Comparison of ENCODE assay signal across 8 mouse cellular contexts in the genomic region with DNA sequence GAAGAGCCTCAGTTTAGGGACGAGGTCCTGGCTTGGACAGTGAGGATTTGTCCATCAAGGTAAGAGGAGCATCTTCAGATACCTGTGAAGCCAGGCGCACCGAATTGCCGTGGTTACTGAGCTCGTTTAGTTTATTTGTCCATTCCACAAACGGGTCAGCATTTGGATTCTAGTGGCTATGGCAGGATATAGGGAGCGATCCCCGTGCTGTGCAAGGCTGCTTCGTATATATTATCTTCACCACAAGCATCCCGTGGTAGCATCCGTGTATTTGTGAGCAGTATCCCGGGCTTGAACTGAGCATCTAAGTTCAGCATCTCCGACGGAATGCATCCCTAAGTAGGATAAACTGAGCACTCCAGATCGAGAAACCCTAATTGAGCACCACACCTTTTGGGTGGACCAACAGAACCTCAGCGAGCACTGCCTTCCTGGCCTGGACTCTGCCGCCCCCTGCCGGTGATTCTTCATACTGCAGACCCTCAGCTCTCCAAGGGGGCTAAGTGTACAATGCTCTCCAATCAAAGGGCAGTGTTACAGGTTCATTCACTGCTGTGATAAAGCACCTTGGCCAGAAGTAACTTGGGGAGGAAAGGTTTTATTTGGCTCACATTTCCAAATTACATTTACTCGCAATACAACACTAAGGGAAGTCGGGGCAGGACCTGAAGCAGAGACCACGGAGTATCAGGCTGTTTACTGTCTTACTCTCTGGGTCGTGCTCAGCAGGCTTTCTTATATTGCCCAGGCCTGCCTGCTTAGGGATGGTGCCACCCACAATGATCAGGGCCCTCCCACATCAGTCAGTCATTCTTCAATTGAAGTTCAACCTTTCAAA.
DNase-seq lines count a peak whose midpoint lies in the region; ATAC-seq and TF ChIP-seq lines count a peak whose summit lies in the region.

No protein-coding gene starts in this region.

- H3K4me3 ChIP-seq in heart, embryonic 11.5 days (ENCODE audit: low read depth, low read length): no peak overlapping the region
- no peak overlapping the region for H3K4me3 ChIP-seq in intestine, embryonic 14.5 days (ENCODE audit: low read depth, low read length)
- peak overlapping the region; percentile 24; the same call in 1 of the 2 replicates for H3K4me3 ChIP-seq in left cerebral cortex, adult 2 months
- H3K4me3 ChIP-seq in midbrain, embryonic 13.5 days (replicated peaks): no peak overlapping the region

- intact Hi-C loops in left cerebral cortex, adult 2 months (cut with DNase I): loop anchor here (1.0 to 5.0 kb wide), 4 partner anchors 92 to 373 kb away; partner anchors contain the start of gene Adcy1

- no peak for ATAC-seq in heart, embryonic 11.5 days (replicated peaks; ENCODE audit: insufficient number of reproducible peaks, low FRiP score, low TSS enrichment)
- ATAC-seq in common myeloid progenitor, adult 5-6 weeks (replicated peaks; ENCODE audit: low read depth, poor library complexity, severe bottlenecking): peak; percentile 83
- peak; percentile 48; the same call in 1 of the 2 replicates for ATAC-seq in intestine, embryonic 14.5 days (replicated peaks; ENCODE audit: low FRiP score, low TSS enrichment, low read depth)
- peak; percentile 69 for ATAC-seq in midbrain, embryonic 13.5 days

- no peak overlapping the region for H3K9ac ChIP-seq in heart, embryonic 11.5 days (ENCODE audit: low read depth, low read length)
- H3K9ac ChIP-seq in intestine, embryonic 14.5 days (ENCODE audit: low read length): no peak overlapping the region
- H3K9ac ChIP-seq in midbrain, embryonic 13.5 days (replicated peaks): no peak overlapping the region

- peak; percentile 99 for TF ChIP-seq CTCF in left cerebral cortex, adult 2 months (IDR thresholded peaks at IDR 0.05)

- H3K27me3 ChIP-seq in heart, embryonic 11.5 days (ENCODE audit: control insufficient read depth, insufficient read depth, low read length): peaks cover 4% of the 10 kb centered on the region
- no peaks in the 10 kb centered on the region for H3K27me3 ChIP-seq in intestine, embryonic 14.5 days (replicated peaks; ENCODE audit: control insufficient read depth, insufficient read depth, low read length)
- peaks cover 2% of the 10 kb centered on the region; the same call in 1 of the 2 replicates for H3K27me3 ChIP-seq in midbrain, embryonic 13.5 days

- H3K27ac ChIP-seq in heart, embryonic 11.5 days (ENCODE audit: low read depth, low read length): no peak overlapping the region
- no peak overlapping the region for H3K27ac ChIP-seq in intestine, embryonic 14.5 days (ENCODE audit: low read depth)
- H3K27ac ChIP-seq in left cerebral cortex, adult 2 months: no peak overlapping the region
- H3K27ac ChIP-seq in midbrain, embryonic 13.5 days: no peak overlapping the region

- peak; percentile 92 for DNase-seq in heart, adult 11 months
- DNase-seq in gastrocnemius, postnatal 10 days: peak; percentile 83
- peak; percentile 93 for DNase-seq in intestine, embryonic 14.5 days (ENCODE audit: low spot score)
- DNase-seq in left cerebral cortex, adult 2 months (ENCODE audit: extremely low spot score in 1 of 2, low spot score in 2 of 2): peak; percentile 62 to 85
- DNase-seq in skeletal muscle tissue, adult 2 months (ENCODE audit: low read depth, low spot score): peak; percentile 11

- WGBS in heart, embryonic 11.5 days (ENCODE audit: insufficient replicate concordance): 48% methylated on average over 22 of the region's 22 CpGs
- 50% methylated on average over 22 of the region's 22 CpGs for WGBS in intestine, embryonic 14.5 days
- WGBS in midbrain, embryonic 13.5 days: 52% methylated on average over 22 of the region's 22 CpGs

- no peak overlapping the region for H3K4me2 ChIP-seq in heart, embryonic 11.5 days
- no peak overlapping the region for H3K4me2 ChIP-seq in intestine, embryonic 14.5 days (ENCODE audit: low read length)
- H3K4me2 ChIP-seq in midbrain, embryonic 13.5 days (replicated peaks): no peak overlapping the region

- H3K9me3 ChIP-seq in heart, embryonic 11.5 days (replicated peaks; ENCODE audit: control insufficient read depth, low read length): no peaks in the 10 kb centered on the region
- no peaks in the 10 kb centered on the region for H3K9me3 ChIP-seq in intestine, embryonic 14.5 days (ENCODE audit: control insufficient read depth, low read length)
- no peaks in the 10 kb centered on the region for H3K9me3 ChIP-seq in midbrain, embryonic 13.5 days

- no peaks in the 10 kb centered on the region for H3K4me1 ChIP-seq in heart, embryonic 11.5 days (ENCODE audit: control insufficient read depth, insufficient read depth, low read length)
- H3K4me1 ChIP-seq in intestine, embryonic 14.5 days (replicated peaks; ENCODE audit: control insufficient read depth, insufficient read depth, low read length): no peaks in the 10 kb centered on the region
- no peaks in the 10 kb centered on the region for H3K4me1 ChIP-seq in midbrain, embryonic 13.5 days (replicated peaks)

- H3K36me3 ChIP-seq in heart, embryonic 11.5 days (ENCODE audit: control insufficient read depth, insufficient read depth, low read length): no peaks in the 10 kb centered on the region
- no peaks in the 10 kb centered on the region for H3K36me3 ChIP-seq in intestine, embryonic 14.5 days (ENCODE audit: control insufficient read depth, insufficient read depth, low read length)
- H3K36me3 ChIP-seq in midbrain, embryonic 13.5 days: no peaks in the 10 kb centered on the region

Comparison
In these comparisons a context has a peak if more than half of its experiments do, and no peak if none do; other contexts are left out.
1. DNase-seq: peak in every context shown above with its lines; median percentile 93 in intestine, embryonic 14.5 days; 92 in heart, adult 11 months; 83 in gastrocnemius, postnatal 10 days; 74 in left cerebral cortex, adult 2 months; 11 in skeletal muscle tissue, adult 2 months.